Mouse (Mus musculus) intestine, embryonic 14.5 days (tissue): ENCODE results near the gene Kcnf1. TPM values are rescaled to one million over a fixed set of nuclear protein-coding genes. Genes with fewer than 3 reads are reported as not detected.
"Not testable (repeated sequence)": the region's sequence is repeated elsewhere in the genome, so short reads cannot be mapped to it uniquely, and the experiment has no call there.

Source experiments
- ATAC-seq: fragments of 200-750 bp; cut with Nextera tagmentation; replicated peaks from 2 replicates; pipeline ENCODE4 v1.8.0; 2017; ENCODE audit warnings: low read depth, moderate number of reproducible peaks, moderate TSS enrichment, moderate library complexity; ENCODE audit not compliant: low FRiP score, low TSS enrichment
- DNase-seq: peaks from one replicate; pipeline ENCODE4 v3.0.0-alpha.2; 2018; ENCODE audit warnings: low spot score
- H3K27ac ChIP-seq: fragments of 300-500 bp; sonication (generic); 2 replicates; pipeline ENCODE4 v1.5.1; 2014; ENCODE audit warnings: low read depth, mild to moderate bottlenecking, control low read depth
- H3K27me3 ChIP-seq: fragments of 300-500 bp; sonication (generic); replicated peaks from 2 replicates; pipeline ENCODE4 v1.6.1; 2014; ENCODE audit warnings: low read length, control low read depth; ENCODE audit not compliant: control insufficient read depth, insufficient read depth
- H3K36me3 ChIP-seq: fragments of 300-500 bp; sonication (generic); 2 replicates; pipeline ENCODE4 v1.6.1; 2014; ENCODE audit warnings: low read length, control low read depth; ENCODE audit not compliant: control insufficient read depth, insufficient read depth
- H3K4me1 ChIP-seq: fragments of 300-500 bp; sonication (generic); replicated peaks from 2 replicates; pipeline ENCODE4 v1.6.1; 2014; ENCODE audit warnings: low read length, control low read depth, mixed read lengths; ENCODE audit not compliant: control insufficient read depth, insufficient read depth
- H3K4me2 ChIP-seq: fragments of 300-500 bp; sonication (generic); 2 replicates; pipeline ENCODE4 v1.6.1; 2014; ENCODE audit warnings: low read length
- H3K4me3 ChIP-seq: fragments of 300-500 bp; sonication (generic); 2 replicates; pipeline ENCODE4 v1.5.1; 2014; ENCODE audit warnings: low read depth, low read length, control low read depth, mixed read lengths
- H3K9ac ChIP-seq: fragments of 300-500 bp; sonication (generic); 2 replicates; pipeline ENCODE4 v1.6.1; 2014; ENCODE audit warnings: mild to moderate bottlenecking, low read length
- H3K9me3 ChIP-seq: fragments of 300-500 bp; sonication (generic); 2 replicates; pipeline ENCODE4 v1.6.1; 2016; ENCODE audit warnings: low read length, control low read depth; ENCODE audit not compliant: control insufficient read depth
- WGBS: fragments of 180-500 bp; shearing (Covaris S2); extraction: QIAGEN DNeasy Blood & Tissue Kit; methylation state at CpG from one replicate; pipeline ENCODE4 v1.1.7; 2014; 5-methylcytosine and 5-hydroxymethylcytosine counted together
- polyA plus RNA-seq: library from polyadenylated mRNA; unstranded; fragments of >200 nt; fragmentation: Nextera tagmentation; extraction: Ambion mirVana; gene quantifications from 2 replicates; pipeline ENCODE4 v1.2.1, GENCODE M21; 2014

The Kcnf1 gene
- polyA plus RNA-seq, 1 experiment from 2014 or later: 0.16 TPM

DNA sequence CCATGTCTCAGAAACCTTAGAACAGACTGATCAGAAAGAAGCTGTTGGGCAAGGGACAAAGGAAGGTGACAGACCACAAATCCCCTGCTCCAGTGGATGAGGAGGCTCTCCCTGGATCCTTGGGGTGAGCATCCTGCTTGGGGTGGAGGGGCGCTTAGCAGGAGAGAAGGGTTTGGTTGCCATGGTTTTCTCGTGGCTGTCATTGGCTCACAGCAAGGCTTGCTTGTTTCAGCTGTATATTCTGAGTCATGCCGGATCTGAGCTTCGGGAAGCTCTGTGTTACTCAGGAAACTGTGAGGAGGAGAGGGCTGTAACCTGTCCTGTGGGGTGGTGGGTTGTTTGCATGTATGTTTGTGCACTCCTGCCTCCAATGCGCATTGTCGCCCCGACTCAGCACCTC, 23.8 kb downstream of the Kcnf1 start:
- Histone ChIP-seq H3K27me3 (no peaks in the 10 kb centered on the region), H3K4me2 (no peak overlapping the region), H3K9ac (no peak overlapping the region), H3K27ac (no peak overlapping the region), H3K4me3 (no peak overlapping the region), H3K9me3 (no peaks in the 10 kb centered on the region), H3K4me1 (no peaks in the 10 kb centered on the region), H3K36me3 (no peaks in the 10 kb centered on the region)
- ATAC-seq (no peak), DNase-seq (no peak)
- 77% methylated on average over 7 of the region's 7 CpGs for WGBS

DNA sequence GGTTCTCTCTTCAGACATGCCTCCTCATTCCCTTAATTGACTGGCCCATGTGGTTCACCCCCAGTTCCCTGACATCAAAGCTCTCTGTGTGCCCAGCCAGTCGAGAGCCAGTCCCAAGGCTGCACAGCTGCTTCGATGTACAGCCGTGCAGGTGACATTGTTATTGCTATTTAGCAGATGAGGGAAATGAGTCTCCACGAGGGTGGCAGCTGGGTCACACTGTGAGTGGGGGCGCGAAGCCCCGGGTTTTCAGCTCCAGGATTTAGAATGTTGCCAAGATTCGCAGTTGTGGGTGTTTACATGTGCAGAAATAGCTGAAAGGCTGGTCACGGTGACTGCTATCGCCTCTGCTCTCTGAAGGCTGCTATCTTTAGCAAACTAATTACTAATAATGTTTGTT, 27.8 kb downstream of the Kcnf1 start:
- no peaks in the 10 kb centered on the region for H3K9me3 ChIP-seq
- H3K36me3 ChIP-seq: no peaks in the 10 kb centered on the region
- no peaks in the 10 kb centered on the region for H3K4me1 ChIP-seq
- DNase-seq (no peak), ATAC-seq (no peak)
- no peak overlapping the region for H3K4me3 ChIP-seq
- no peak overlapping the region for H3K27ac ChIP-seq
- H3K4me2 ChIP-seq: no peak overlapping the region
- no peaks in the 10 kb centered on the region for H3K27me3 ChIP-seq
- no peak overlapping the region for H3K9ac ChIP-seq
- 56% methylated on average over 10 of the region's 10 CpGs for WGBS

- Histone ChIP-seq H3K4me3 (no peak overlapping the region), H3K9ac (no peak overlapping the region), H3K36me3 (no peaks in the 10 kb centered on the region), H3K27me3 (no peaks in the 10 kb centered on the region), H3K9me3 (no peaks in the 10 kb centered on the region), H3K4me1 (no peaks in the 10 kb centered on the region), H3K4me2 (no peak overlapping the region), H3K27ac (no peak overlapping the region)
- DNase-seq (no peak), ATAC-seq (no peak)
- WGBS: 35% methylated on average over 2 of the region's 2 CpGs
Observed at GRCm38 (mm10) chr12:17141791-17142190, 34.9 kb downstream of the Kcnf1 start.

DNA sequence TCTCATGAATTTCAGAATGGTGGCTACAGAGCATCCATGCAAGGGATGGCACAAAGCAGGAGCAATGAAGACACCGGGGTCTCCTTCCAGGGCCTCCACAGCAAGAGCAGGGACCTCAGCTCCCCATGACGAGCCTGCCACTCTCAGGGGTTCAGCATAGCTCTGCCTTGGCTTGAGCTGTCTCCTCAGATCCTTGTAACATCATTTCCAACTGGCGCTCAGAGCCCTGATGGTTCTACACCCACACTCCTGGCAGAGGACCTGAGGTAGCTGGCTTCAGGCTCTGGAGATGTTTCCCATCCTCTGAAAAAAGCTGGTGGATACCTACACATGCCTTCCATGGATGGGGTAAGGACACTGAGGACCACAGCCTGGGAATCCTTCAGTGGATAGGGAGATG, 36.3 kb downstream of the Kcnf1 start:
- Histone ChIP-seq H3K4me1 (no peaks in the 10 kb centered on the region), H3K9ac (no peak overlapping the region), H3K4me3 (no peak overlapping the region), H3K27me3 (no peaks in the 10 kb centered on the region), H3K36me3 (no peaks in the 10 kb centered on the region), H3K4me2 (no peak overlapping the region), H3K27ac (no peak overlapping the region), H3K9me3 (no peaks in the 10 kb centered on the region)
- DNase-seq: no peak
- no peak for ATAC-seq
- WGBS: 84% methylated on average over 3 of the region's 3 CpGs

DNA sequence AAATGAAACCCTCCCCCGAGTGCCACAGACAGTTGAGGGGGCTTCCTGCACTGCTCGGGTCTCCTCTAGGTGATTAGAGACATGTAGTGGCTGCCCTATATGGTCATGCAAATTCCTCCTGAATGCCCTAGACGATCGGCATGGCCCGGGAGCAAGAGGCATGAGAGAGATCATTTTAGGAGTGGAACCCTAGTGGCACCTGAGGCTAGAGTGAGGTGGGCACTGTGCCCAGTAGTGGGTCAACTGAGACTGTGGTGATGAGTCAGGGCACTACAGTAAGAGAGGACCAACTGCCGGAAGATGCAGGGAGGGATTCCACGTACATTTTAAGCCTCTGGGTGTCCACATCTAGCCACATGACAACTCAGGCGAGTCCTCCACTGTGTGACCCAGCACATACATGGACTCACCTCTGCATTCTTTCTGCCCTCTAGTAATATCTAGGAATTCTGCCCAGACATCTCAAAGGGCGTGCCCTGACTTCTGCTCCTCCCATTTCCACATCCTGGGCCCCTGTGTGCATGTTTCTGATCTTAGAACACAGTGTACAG, 42.1 kb downstream of the Kcnf1 start:
- H3K4me3 ChIP-seq: no peak overlapping the region
- H3K27me3 ChIP-seq: no peaks in the 10 kb centered on the region
- no peaks in the 10 kb centered on the region for H3K4me1 ChIP-seq
- no peak for ATAC-seq
- H3K9me3 ChIP-seq: no peaks in the 10 kb centered on the region
- no peak overlapping the region for H3K27ac ChIP-seq
- H3K4me2 ChIP-seq: no peak overlapping the region
- WGBS: 74% methylated on average over 9 of the region's 9 CpGs
- H3K9ac ChIP-seq: no peak overlapping the region
- no peaks in the 10 kb centered on the region for H3K36me3 ChIP-seq
- DNase-seq: no peak

DNA sequence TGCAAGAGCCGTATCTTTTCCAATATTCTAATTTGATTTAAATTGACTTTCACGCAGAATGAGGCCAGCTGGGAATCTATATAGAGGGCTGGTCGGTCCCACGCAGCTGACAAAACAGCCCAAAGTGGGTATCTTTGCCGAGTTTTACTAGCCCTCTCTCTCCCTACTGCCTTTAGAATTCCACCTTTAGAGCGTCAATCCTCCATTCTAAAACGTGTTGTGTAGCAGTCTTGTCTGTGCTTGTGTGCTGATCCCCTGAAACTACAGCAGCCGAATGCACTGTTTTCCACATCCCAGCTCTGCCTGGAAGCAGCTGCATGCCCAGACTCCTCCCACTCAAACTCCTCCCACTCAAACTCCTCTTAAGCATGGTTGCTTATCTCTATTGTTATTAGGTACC, 44.4 kb downstream of the Kcnf1 start:
- DNase-seq: no peak
- Histone ChIP-seq H3K4me3 (no peak overlapping the region), H3K4me1 (no peaks in the 10 kb centered on the region), H3K27me3 (no peaks in the 10 kb centered on the region), H3K9me3 (no peaks in the 10 kb centered on the region), H3K27ac (no peak overlapping the region), H3K4me2 (no peak overlapping the region), H3K36me3 (no peaks in the 10 kb centered on the region), H3K9ac (no peak overlapping the region)
- WGBS: 70% methylated on average over 8 of the region's 8 CpGs
- ATAC-seq: no peak

DNA sequence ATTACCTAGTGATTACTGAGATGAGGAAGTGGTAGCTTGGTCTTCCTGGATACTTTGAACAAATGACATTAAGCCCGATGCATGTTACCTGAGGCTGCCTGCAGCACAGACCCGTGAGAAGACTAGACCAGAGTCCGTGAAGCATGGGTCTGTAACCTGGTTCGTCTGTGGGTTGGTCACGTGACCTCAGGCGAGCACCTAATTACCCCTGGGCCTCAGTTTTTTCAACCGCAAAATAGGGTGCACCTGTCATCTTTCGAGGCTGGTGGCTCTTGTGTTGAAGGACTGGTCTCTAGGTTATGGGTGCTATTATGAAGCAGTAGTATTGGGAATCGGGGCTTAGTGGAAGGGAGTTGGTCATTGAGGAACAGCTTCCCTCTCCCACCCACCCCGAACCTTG, 45.1 kb downstream of the Kcnf1 start:
- no peak overlapping the region for H3K9ac ChIP-seq
- no peaks in the 10 kb centered on the region for H3K9me3 ChIP-seq
- no peak for DNase-seq
- 91% methylated on average over 10 of the region's 10 CpGs for WGBS
- no peaks in the 10 kb centered on the region for H3K36me3 ChIP-seq
- H3K4me3 ChIP-seq: no peak overlapping the region
- H3K27me3 ChIP-seq: no peaks in the 10 kb centered on the region
- no peak for ATAC-seq
- no peak overlapping the region for H3K4me2 ChIP-seq
- no peaks in the 10 kb centered on the region for H3K4me1 ChIP-seq
- no peak overlapping the region for H3K27ac ChIP-seq

GRCm38 (mm10) chr12:17122881-17123280, 53.8 kb downstream of the Kcnf1 start:
- 94% methylated on average over 7 of the region's 12 CpGs for WGBS
- not testable (repeated sequence) for DNase-seq, H3K9ac ChIP-seq, H3K4me3 ChIP-seq, H3K36me3 ChIP-seq, H3K9me3 ChIP-seq, ATAC-seq, H3K27me3 ChIP-seq, H3K4me1 ChIP-seq, H3K27ac ChIP-seq, H3K4me2 ChIP-seq
